ENCODE assay signal across 9 mouse cellular contexts in the genomic region with DNA sequence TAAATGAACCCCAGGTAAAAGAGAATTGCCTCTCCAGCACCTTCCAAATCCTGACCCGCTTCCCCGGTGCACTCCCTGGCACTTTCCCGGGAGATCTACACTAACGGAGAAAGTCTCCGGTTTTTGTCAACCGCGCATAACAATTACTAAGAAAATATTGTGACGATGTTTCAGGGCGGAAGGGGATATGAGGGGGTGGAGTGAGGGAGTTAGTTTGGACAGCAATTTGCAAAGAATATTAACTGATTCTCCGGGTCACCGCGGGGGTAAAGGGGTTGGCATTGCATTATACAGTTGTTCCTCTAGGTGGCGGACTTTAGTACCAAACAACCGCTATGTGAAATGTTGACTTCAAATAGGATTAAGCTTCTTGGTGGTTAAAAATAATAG. TPM values are rescaled to one million over a fixed set of nuclear protein-coding genes. Genes with fewer than 3 reads are reported as not detected.
DNase-seq lines count a peak whose midpoint lies in the region; ATAC-seq and TF ChIP-seq lines count a peak whose summit lies in the region.
"Had no signal": no experiment of that assay in that cellular context is flagged by ENCODE, and none has a peak within 500 bp of the region (broad histone marks: within the 10 kb centered on the region; RNA-seq: fewer than 3 reads in every experiment).

No protein-coding gene starts in this region.

- peak overlapping the region; percentile 47 for H3K4me2 ChIP-seq in lung, embryonic 15.5 days
- 0 out of 2 replicates have a peak overlapping the region, but pooled peaks have one; percentile 19 for H3K4me2 ChIP-seq in liver, embryonic 13.5 days
- H3K4me2 ChIP-seq in stomach, postnatal 0 days (replicated peaks; ENCODE audit: low read depth): peak overlapping the region; percentile 42

- H3K27ac ChIP-seq in lung, embryonic 15.5 days: no peak overlapping the region
- no peak overlapping the region for H3K27ac ChIP-seq in liver, embryonic 13.5 days
- no peak overlapping the region for H3K27ac ChIP-seq in stomach, postnatal 0 days (replicated peaks)

- H3K9me3 ChIP-seq in lung, embryonic 15.5 days: no peaks in the 10 kb centered on the region
- no peaks in the 10 kb centered on the region for H3K9me3 ChIP-seq in liver, embryonic 13.5 days (replicated peaks)
- H3K9me3 ChIP-seq in stomach, postnatal 0 days (ENCODE audit: control insufficient read depth, low read length): no peaks in the 10 kb centered on the region

- 0% methylated on average over 14 of the region's 14 CpGs for WGBS in lung, embryonic 15.5 days
- WGBS in liver, embryonic 13.5 days (ENCODE audit: insufficient replicate concordance): 2% methylated on average over 14 of the region's 14 CpGs
- WGBS in stomach, postnatal 0 days: 2% methylated on average over 14 of the region's 14 CpGs

- H3K4me1 ChIP-seq in lung, embryonic 15.5 days: no peaks in the 10 kb centered on the region
- H3K4me1 ChIP-seq in liver, embryonic 13.5 days (replicated peaks): no peaks in the 10 kb centered on the region
- no peaks in the 10 kb centered on the region for H3K4me1 ChIP-seq in stomach, postnatal 0 days (replicated peaks; ENCODE audit: control insufficient read depth, insufficient read depth)

- H3K4me3 ChIP-seq in lung, embryonic 15.5 days: peak overlapping the region; percentile 20
- H3K4me3 ChIP-seq in liver, embryonic 13.5 days (replicated peaks): no peak overlapping the region
- H3K4me3 ChIP-seq in stomach, postnatal 0 days (ENCODE audit: low read depth, low read length): peak overlapping the region; percentile 21

- no peak for ATAC-seq in lung, embryonic 15.5 days (ENCODE audit: borderline replicate concordance, extremely low read depth, low FRiP score, low TSS enrichment)
- ATAC-seq in common myeloid progenitor, adult 5-6 weeks (replicated peaks; ENCODE audit: low read depth, poor library complexity, severe bottlenecking): peak; percentile 90
- ATAC-seq in hematopoietic stem cell, adult 5-6 weeks (replicated peaks in 1 of 2; ENCODE audit: insufficient read depth in 1 of 2, low FRiP score in 2 of 2, low TSS enrichment in 1 of 2, low read depth in 1 of 2, poor library complexity in 2 of 2, severe bottlenecking in 2 of 2): peak; percentile 56 to 67; a peak in 3 of 4 replicates
- no peak for ATAC-seq in liver, embryonic 13.5 days (ENCODE audit: low read depth)
- no peak for ATAC-seq in stomach, postnatal 0 days (ENCODE audit: low FRiP score, low TSS enrichment)
- ATAC-seq in cerebellum, adult (ENCODE audit: insufficient number of reproducible peaks, low FRiP score, low TSS enrichment): no peak

- DNase-seq in lung, postnatal 36 days: no peak
- no peak for DNase-seq in liver, embryonic 13.5 days
- DNase-seq in stomach, postnatal 0 days (ENCODE audit: low spot score): no peak

- no peak for TF ChIP-seq EP300 in stomach, postnatal 0 days (optimal IDR thresholded peaks at IDR 0.05)

- no peaks in the 10 kb centered on the region for H3K36me3 ChIP-seq in lung, embryonic 15.5 days
- no peaks in the 10 kb centered on the region for H3K36me3 ChIP-seq in liver, embryonic 13.5 days
- no peaks in the 10 kb centered on the region for H3K36me3 ChIP-seq in stomach, postnatal 0 days (ENCODE audit: control insufficient read depth, insufficient read depth, low read length)

- peak; percentile 72 for TF ChIP-seq CTCF in stomach, postnatal 0 days (IDR thresholded peaks at IDR 0.05; ENCODE audit: low read depth)

- H3K27me3 ChIP-seq in lung, embryonic 15.5 days: peaks cover 92% of the 10 kb centered on the region
- H3K27me3 ChIP-seq in liver, embryonic 13.5 days: peaks cover 71% of the 10 kb centered on the region
- H3K27me3 ChIP-seq in stomach, postnatal 0 days (ENCODE audit: control insufficient read depth, insufficient read depth, low read length): peaks cover 27% of the 10 kb centered on the region; the same call in 1 of the 2 replicates

- no peak overlapping the region for H3K9ac ChIP-seq in lung, embryonic 15.5 days
- H3K9ac ChIP-seq in liver, embryonic 13.5 days: no peak overlapping the region
- no peak overlapping the region for H3K9ac ChIP-seq in stomach, postnatal 0 days (ENCODE audit: low read length)

RNA-seq across cellular contexts. Expression of gene Foxg1, which starts 7.9 kb away (rescaled TPM):
- 0.14 and 0.26 TPM in 2 replicates for polyA plus RNA-seq in lung, embryonic 15.5 days (2015; fragmentation: Nextera tagmentation; extraction: Ambion mirVana)
- not detected in 2 replicates for total RNA-seq in common myeloid progenitor, adult 5-6 weeks (2017)
- total RNA-seq in hematopoietic stem cell, adult 5-6 weeks (2017): not detected in 2 replicates
- 0.03 TPM in 1 of 2 replicates, not detected in the other for polyA plus RNA-seq in liver, embryonic 13.5 days (2015; fragmentation: Nextera tagmentation; extraction: Ambion mirVana)
- 0.12 TPM in 1 of 2 replicates, not detected in the other for polyA plus RNA-seq in stomach, postnatal 0 days (2015; fragmentation: Nextera tagmentation; extraction: Ambion mirVana)
- polyA plus RNA-seq: gonadal fat pad, adult 2 months; small intestine, adult 2 months had no signal

RNA-seq across cellular contexts. Expression of gene Gm43517, which starts 10.4 kb away (rescaled TPM):
- not detected in 2 replicates for polyA plus RNA-seq in lung, embryonic 15.5 days (2015; fragmentation: Nextera tagmentation; extraction: Ambion mirVana)
- not detected in 2 replicates for total RNA-seq in common myeloid progenitor, adult 5-6 weeks (2017)
- total RNA-seq in hematopoietic stem cell, adult 5-6 weeks (2017): not detected in 2 replicates
- polyA plus RNA-seq in liver, embryonic 13.5 days (2015; fragmentation: Nextera tagmentation; extraction: Ambion mirVana): not detected in 2 replicates
- polyA plus RNA-seq in stomach, postnatal 0 days (2015; fragmentation: Nextera tagmentation; extraction: Ambion mirVana): not detected in 2 replicates
- polyA plus RNA-seq: gonadal fat pad, adult 2 months; small intestine, adult 2 months had no signal

Comparison
In these comparisons a context has a peak if more than half of its experiments do, and no peak if none do; other contexts are left out.
1. ATAC-seq: peak in common myeloid progenitor, adult 5-6 weeks (single experiment) and hematopoietic stem cell, adult 5-6 weeks (2 of 2); none in lung, embryonic 15.5 days (single experiment), liver, embryonic 13.5 days (single experiment), stomach, postnatal 0 days (single experiment) and cerebellum, adult (single experiment).
2. Peak in every context shown above with its lines, with median percentiles within 50 percentile points of each other: H3K4me2 ChIP-seq.